Mouse (Mus musculus) liver, adult 10 weeks (tissue): Measurements from ENCODE around the gene Tnc. TPM values are rescaled to one million over a fixed set of nuclear protein-coding genes. Genes with fewer than 3 reads are reported as not detected.

ENCODE experiments used
- polyA plus RNA-seq: library from polyadenylated mRNA; stranded (reverse); fragments of 350-450 nt; fragmentation: Illumina TruSeq; extraction: RNeasy Lipid Tissue Mini Kit (QIAGEN cat#74804); gene quantifications from one replicate; pipeline ENCODE4 v1.2.3, GENCODE M21; 2014; ENCODE audit warnings: low read depth, low replicate concordance

The Tnc gene
- polyA plus RNA-seq = 0.21 TPM

GRCm38 (mm10) chr4:64046831-64047493 is at the start of gene Tnc:
Gene Tnc (minus strand): TSS chr4:64047015.

Other genes with a start within 250 kb of the Tnc start
- not detected for gene Tnfsf8, start 185.7 kb downstream of the Tnc start, polyA plus RNA-seq